Mouse (Mus musculus): Measurements from ENCODE around the gene Tmprss9. TPM values are rescaled to one million over a fixed set of nuclear protein-coding genes. Genes with fewer than 3 reads are reported as not detected.
"Not testable (repeated sequence)": the region's sequence is repeated elsewhere in the genome, so short reads cannot be mapped to it uniquely, and the experiment has no call there.

Gene Tmprss9
- under 1 TPM; 0.13 to 0.18 TPM for total RNA-seq (2021)
- long read RNA-seq, experiment 1, partial matches to known transcripts: 0 of 1 reads
- long read RNA-seq, experiment 1, other reads (novel, unspliced or antisense): 1 of 1 reads
- long read RNA-seq, experiment 2: 0 reads

DNA sequence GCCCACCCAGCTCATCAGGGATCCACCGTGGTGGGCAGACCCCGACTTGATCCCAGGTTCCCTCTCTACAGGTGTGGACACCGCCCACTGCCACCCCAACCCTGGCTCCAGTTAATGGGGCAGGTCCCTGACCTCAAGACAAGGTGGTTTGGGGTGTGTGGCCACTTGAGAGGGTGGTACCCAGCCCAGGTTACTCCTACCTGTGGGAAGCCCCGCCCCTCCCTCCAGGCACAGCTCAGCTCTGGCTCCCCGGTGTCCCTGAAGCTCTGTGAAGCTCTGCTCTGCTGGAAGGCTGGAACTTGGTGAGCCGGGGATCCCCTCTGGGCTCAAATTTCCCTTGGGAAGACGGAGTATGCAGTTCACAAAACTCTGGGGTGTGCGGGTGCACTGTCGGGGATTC, at the start of gene Tmprss9:
TSS of gene Tmprss9 (plus strand) at position 268 of the 400 bp plus-strand sequence.
- intact Hi-C loops (cut with DNase I): no loop called here
- DNase-seq (ENCODE audit: low spot score in 2 of 2): no peak

DNA sequence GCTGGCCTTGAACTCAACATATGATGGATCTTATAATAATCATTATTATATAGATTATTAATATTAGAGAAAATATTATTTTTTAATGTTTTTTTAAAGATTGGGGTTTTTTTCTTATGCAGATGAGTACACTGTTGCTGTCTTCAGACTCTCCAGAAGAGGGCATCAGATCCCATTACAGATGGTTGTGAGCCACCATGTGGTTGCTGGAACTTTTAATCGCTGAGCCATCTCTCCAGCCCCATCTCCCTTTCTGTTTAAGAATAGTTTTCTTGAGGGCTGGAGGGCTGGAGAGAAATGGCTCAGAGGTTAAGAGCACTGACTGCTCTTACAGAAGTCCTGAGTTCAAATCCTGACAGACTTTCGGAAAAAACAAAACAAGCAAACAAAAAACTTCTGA, 49.7 kb upstream of the Tmprss9 start:
- DNase-seq (ENCODE audit: low spot score in 2 of 2): no peak
- intact Hi-C loops (cut with DNase I): no loop called here

DNA sequence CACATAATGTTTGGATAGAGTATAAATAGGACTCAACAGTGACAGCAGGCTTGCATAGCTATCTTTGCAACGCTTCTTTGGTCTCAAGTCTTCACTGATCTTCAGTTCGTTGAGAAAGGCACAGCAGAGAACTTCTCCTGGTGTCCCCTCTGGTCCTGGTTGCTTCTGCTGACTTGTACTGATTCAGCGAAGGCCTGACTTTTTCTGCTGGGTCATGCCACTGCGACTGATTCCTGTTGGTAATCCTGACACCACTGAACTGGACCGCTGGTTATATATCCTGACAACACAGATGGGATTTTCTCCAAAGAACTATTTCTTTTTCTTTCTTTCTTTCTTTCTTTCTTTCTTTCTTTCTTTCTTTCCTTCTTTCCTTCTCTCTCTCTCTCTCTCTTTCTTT, 49.1 kb upstream of the Tmprss9 start:
- DNase-seq (ENCODE audit: low spot score in 2 of 2): no peak
- intact Hi-C loops (cut with DNase I): no loop called here

DNA sequence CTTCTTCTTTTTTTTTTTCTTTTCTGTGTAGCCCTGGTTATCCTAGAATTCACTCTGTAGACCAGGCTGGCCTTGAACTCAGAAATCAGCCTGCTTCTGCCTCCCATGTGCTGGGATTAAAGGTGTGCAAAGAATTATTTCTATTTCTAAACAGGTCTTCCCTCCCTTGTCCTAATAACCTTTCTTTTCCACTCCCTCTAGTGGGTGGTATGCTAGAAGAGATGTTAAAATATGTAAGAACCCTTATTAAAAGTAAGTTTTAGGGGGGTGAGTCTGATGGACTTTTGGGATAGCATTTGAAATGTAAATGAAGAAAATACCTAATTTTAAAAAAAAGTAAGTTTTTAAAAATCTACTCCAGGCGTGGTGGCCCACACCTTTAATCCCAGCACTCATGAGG, 48.3 kb upstream of the Tmprss9 start:
- intact Hi-C loops (cut with DNase I): no loop called here
- no peak for DNase-seq (ENCODE audit: low spot score in 2 of 2)

DNA sequence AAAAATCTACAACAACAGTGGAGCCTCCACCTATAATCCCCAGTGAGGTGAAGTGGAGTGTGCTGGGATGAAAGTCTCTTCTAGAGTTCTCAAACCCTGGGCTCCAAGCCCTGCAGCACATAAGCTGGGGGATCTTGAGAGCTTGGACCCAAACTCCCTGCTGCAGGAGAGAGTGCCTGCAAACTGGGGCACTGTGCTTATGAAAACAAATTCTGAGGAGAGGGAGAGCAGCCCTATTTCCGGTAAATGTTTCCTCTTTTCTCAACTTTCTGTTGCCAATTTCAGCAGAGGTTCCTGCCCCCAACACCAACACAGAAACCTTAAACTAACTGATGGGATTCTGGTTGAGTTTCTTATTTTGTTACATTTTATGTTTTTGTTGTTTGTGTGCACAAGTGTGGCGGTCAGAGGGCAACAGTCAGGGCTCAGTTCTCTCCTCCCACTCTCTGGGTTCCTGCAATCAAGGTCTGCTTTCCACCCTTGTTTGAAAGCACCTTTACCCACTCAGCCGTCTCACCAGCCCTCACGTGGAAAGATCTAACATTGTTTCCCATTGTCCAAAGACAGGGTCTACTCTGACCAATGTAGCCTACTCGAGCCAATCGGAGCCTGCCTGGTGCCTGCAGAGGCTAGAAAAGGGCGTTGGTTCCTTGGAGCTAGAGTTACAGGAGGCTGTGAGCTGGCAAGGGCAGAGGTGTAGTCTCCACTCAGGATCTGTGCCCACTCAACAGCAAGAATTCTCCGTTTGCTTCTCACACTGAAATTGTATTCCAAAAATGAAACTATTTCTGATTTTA, 47.6 kb upstream of the Tmprss9 start:
- no peak for DNase-seq (ENCODE audit: low spot score in 2 of 2)

DNA sequence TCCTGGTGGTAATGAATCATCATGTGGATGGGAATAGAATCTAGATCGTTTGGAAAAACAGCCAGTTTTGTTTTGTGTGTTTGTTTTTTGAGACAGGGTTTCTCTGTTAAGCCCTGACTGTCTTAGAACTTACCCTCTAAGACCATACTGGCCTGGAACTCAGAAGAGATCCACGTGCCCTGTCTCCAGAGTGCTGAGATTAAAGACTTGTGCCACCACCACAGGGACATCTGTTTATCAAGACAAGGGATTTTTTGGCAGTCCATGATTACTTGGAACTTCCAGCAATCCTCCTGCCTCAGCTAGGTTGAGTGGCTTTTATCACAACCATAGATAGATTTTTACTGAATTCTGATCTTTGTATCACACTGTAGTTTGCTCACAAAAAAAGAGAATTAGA, 46.8 kb upstream of the Tmprss9 start:
- intact Hi-C loops (cut with DNase I): loop anchor here (5.0 kb wide), 1 partner anchor 52 kb away; no protein-coding TSS in a partner anchor
- no peak for DNase-seq (ENCODE audit: low spot score in 2 of 2)

More for the DNA sequence above, 47.6 kb upstream of the Tmprss9 start:
- intact Hi-C loops (cut with DNase I): no loop called here

DNA sequence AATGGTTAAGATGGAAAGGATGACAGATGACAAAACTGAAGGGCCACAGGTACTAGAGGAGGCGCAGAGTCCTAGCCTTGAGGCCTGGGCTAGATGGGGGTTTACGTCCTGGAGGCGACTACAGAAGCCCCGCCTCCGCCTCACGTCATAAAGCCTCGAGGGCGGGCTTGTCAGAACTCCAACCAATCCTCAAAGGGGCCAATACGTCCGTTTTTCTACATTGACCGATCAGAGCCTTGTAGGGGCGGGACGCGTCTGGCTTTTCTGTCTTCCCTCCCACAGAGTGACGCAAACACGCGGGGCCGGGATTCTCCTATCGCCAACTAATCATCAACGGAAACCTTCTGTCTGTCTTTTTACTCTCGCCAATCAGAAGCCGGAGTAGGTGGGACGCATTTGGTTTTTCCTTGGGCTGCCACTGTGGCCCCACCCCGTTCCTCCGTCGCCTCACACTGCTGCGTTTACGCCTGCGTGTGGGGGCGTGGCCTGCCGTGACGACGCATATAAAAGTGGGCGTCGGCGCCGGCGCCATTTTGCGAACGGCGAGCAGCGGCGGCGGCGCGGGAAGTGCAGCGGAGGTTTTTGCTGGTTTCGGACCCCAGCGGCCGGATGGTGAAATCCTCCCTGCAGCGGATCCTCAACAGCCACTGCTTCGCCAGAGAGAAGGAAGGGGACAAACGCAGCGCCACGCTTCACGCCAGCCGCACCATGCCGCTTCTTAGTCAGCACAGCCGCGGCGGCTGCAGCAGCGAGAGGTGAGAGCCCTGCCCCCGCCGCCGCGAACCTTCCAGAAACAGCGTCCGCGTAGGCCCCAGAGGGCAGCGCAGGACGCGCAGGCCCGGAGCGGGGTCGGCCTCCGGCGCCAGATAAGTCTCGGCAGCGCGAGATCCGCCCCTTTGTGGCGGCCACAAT, 45.2 kb upstream of the Tmprss9 start, which contains the start of gene Oaz1:
TSS of gene Oaz1 (plus strand) at position 506 of the 912 bp plus-strand sequence.
- DNase-seq (ENCODE audit: low spot score in 2 of 2): peak; percentile 99 to 100
- intact Hi-C loops (cut with DNase I): loop anchor here (5.0 kb wide), 1 partner anchor 51 kb away; no protein-coding TSS in a partner anchor

DNA sequence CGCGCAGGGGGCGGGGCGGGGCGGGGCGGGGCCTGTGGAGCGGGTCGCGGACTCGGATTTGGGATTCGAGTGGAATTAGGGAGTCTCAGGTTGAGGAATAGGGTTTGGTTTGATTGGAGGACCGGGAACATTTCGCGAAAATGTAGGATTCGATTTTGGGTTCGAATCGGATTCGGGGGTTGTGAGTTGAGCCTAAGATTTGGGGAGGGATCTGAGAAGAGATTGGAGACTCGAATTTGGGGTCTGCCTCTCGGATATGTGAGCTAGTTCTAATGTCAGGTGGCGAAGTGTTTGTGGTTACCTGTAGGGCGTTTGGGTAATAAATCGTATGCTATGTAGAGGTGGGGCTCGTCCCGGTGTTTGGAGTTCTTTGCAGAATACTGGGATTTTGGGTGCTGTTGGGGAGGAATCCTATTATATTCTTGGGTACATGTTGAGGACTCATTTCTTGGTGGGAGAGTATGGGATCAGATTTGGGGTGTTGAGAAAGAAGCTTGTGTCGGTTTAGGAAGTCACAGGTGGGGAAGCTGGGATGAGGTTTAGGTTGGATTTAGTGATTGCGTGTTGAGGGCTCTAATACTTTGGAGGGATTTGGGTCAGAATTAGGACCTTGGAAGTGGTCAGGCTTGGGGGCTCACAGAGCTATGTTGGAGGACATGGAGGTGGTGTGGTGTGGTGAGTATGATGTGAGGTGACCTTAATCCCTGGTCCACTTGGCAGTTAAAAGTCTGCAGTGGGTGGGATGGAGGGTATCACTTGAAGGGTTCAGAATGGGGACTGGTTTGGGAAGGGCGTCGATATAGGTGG, 44.4 kb upstream of the Tmprss9 start:
- DNase-seq (ENCODE audit: low spot score in 2 of 2): no peak
- intact Hi-C loops (cut with DNase I): loop anchor here (5.0 kb wide), 1 partner anchor 50 kb away; no protein-coding TSS in a partner anchor

DNA sequence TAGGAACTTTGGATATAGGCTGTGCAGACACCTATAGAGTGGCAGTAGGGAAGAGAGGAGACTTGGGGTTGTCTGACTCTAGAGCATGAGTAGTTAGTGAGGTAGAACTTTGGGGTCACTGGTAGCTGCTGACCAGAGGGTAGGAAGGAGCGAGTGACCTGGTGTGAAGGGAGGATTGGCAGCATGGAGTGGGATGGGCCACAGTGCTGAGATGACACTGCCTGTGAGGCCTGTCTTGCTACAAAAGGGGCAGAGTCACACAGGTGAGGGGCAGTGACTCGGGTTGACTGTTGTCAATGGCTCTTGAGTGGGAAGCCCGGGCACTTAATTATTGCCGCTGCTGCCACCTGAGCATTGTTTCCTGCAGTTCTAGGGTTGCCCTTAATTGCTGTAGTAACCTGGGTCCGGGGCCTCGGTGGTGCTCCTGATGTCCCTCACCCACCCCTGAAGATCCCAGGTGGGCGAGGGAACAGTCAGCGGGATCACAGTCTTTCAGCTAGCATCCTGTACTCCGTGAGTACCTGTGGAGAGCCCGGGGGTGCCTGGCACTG, 43.7 kb upstream of the Tmprss9 start:
- intact Hi-C loops (cut with DNase I): loop anchor here (5.0 kb wide), 1 partner anchor 49 kb away; no protein-coding TSS in a partner anchor
- no peak for DNase-seq (ENCODE audit: low spot score in 2 of 2)

DNA sequence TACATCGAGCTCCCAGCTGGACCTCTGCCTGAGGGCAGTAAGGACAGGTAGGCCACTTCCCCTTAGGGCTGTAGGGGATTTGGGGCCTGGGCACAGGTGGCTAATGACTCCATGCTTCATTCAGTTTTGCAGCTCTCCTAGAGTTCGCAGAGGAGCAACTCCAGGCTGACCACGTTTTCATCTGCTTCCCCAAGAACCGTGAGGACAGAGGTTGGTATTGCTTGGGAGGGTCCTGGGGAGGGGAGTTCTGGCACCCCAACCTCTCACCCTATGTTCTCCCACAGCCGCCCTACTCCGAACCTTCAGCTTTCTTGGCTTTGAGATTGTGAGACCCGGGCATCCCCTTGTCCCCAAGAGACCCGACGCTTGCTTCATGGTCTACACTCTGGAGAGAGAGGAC, 43.1 kb upstream of the Tmprss9 start:
- DNase-seq (ENCODE audit: low spot score in 2 of 2): not testable (repeated sequence)
- intact Hi-C loops (cut with DNase I): loop anchor here (5.0 kb wide), 1 partner anchor 49 kb away; no protein-coding TSS in a partner anchor

DNA sequence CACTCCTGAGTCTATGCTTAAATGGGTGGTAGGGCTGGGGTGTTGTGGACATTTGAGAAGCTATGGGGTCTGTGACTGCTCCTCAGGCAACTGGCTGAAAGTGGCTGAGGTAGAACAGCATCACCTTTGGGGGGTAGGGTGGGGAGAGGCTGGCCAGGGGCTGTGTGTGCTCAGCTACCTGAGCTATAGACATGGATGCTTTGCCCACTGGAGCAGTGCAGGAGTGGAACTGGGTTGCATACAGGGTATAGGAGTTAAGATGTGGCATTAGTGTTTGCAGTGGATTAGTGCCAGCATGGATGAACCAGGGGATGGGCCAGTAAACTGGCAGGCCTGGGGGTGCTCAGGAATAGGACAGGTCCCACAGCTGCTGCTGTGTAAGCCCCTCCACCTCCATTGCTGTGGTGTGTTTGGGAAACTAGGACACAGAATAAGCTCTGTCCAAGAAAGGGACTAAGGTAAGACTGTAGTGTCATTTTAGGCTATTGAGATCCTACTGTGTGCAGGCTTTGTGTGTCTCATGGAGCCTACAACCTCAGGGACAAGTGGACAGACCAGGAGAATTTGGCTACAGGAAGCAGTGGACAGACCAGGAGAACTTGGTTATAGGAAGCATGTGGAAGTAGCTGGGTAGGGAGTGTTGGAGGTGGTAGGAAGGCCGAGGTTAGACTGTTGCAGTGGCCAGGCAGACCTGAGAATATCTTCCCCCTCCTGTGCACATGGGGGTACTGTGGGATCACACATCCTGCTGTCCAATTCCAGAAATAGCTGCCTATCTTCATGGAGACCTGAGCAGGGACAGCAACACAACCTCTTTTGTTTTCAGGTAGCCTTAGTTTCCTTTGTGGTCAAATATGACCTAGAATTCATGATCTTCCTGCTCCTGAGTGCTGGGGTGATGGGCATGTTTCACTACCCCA, 42.0 kb upstream of the Tmprss9 start:
- intact Hi-C loops (cut with DNase I): loop anchor here (5.0 kb wide), 2 partner anchors 48 to 168 kb away; no protein-coding TSS in a partner anchor
- no peak for DNase-seq (ENCODE audit: low spot score in 2 of 2)

DNA sequence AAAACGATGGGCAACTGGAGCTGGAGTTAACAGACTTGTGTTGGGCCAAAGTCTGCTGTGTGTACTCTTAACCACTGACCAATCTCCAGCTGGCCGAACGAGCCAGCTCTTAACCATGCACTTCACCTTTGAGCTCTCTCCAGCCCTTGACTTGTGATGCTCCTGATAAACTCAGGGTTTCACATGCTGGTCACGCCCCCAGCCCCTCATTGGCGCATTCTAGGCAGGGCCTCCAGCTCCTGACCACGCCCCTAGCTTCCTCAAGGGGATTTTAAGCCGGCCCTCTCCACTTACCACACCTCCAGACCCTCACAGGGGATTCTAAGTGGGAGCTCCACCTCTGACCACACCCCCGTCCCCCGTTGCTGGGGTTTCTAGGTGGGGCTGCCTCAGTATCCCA, 40.5 kb upstream of the Tmprss9 start:
- no peak for DNase-seq (ENCODE audit: low spot score in 2 of 2)
- intact Hi-C loops (cut with DNase I): loop anchor here (5.0 kb wide), 1 partner anchor 166 kb away; no protein-coding TSS in a partner anchor

DNA sequence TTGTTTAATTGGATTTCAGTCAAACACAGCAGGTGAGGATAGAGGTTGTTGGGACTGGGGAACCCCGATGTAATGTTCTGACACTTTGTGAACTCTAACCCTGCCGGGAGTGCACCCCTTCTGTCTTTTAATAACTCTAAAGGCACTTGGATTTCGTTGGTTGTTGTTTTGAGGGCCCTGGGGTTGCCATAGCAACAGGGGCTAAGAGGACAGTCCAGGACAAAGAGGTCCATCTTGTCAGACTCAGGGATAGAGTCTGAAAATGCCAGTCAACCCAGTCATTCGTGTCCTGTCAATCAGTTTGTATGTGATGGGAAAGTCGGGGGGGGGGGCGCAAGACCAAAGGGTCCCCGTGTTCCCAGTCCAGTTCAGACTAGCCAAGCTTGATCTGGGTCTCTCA, 38.8 kb upstream of the Tmprss9 start:
- DNase-seq (ENCODE audit: low spot score in 2 of 2): no peak
- intact Hi-C loops (cut with DNase I): loop anchor here (5.0 kb wide), 1 partner anchor 164 kb away; no protein-coding TSS in a partner anchor

DNA sequence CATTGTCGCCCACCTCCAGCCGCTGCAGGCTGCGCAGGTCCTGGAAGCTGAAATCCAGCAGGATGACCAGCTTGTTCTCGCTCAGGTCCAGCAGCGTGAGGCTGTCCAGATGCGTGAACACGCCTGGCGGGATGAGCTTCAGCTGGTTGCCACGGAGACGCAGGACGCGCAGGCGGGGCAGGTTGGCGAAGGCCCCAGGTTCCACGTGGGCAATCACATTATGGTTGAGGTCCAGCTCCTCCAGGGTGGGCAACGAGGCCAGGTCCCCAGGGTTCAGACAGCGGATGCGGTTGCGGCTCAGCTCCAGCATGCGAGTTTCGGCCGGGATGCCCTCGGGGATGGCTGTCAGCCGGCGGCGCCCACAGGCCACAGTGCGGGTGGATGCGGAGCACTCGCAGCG, 36.0 kb upstream of the Tmprss9 start:
- intact Hi-C loops (cut with DNase I): no loop called here

DNA sequence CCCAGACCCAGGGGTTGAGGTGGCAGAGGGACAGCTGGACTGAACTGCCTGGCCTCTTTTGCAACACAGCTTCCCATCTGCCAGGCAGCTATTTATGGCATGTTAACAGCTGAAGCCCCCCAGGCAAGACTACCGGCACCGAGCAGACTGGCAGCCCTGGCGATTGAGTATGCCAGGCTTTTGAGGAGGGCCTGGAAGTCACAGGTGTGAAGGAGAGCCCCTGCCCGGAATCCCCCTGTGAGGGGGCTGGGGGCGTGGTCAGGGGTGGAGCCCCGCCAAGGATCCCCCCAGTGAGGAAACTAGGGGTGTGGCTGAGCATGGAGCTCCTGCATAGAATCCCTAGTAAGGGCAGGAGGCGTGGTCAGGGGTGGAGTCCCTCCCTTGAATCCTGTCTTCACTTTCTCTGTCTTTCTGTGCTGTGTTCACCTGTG, 34.7 kb upstream of the Tmprss9 start:
- intact Hi-C loops (cut with DNase I): no loop called here

More for the DNA sequence above, 36.0 kb upstream of the Tmprss9 start:
- DNase-seq (ENCODE audit: low spot score in 2 of 2): no peak

DNA sequence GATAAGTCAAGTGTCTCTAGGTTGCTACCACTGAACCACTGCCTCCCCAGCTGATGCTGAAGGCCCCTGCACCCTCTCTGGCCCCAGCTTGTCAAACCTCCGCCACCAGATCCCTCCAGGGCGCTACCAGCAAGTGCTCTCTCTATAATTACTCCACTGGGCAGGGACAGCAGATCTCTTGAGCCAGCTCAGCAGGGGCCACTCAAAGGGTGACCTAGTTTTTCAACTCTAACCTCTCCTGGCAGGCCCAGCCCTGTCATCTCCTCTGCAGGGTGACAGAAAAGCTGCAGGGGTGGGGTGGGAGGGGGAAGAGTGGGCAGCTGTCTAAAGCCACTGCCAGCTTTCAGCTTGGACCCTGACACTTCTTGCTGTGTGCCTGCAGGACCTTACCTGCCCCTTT, 33.8 kb upstream of the Tmprss9 start:
- intact Hi-C loops (cut with DNase I): no loop called here
- DNase-seq (ENCODE audit: low spot score in 2 of 2): no peak

More for the DNA sequence above, 34.7 kb upstream of the Tmprss9 start:
- no peak for DNase-seq (ENCODE audit: low spot score in 2 of 2)

DNA sequence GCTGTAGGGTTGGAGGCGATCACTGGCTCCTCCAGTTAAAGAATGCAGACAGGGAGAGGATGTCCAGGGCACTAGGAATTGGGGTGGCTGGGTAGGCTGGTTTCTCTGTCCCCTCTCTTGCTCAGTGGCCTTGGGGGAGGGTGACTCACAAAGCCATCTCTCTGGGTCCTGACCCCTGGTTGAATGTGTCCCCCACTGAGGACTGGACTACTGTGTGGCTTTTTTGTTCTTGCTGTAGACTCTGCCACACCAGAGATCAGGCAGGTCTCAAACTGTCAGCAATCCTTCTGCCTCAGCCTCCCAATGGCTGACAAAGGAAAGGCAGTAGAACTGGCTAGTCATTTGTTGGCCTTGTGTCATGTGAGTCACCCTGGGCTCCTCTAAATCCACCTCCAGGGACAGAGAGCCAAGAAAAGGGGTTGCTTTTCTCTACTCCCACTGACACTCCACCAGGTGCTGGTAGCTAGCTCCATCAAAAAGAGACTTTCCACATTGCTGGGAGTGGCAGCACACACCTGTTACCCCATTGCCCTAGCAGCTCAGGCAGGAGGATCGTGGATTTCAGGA, 33.2 kb upstream of the Tmprss9 start:
- intact Hi-C loops (cut with DNase I): no loop called here
- DNase-seq (ENCODE audit: low spot score in 2 of 2): no peak
